Mouse (Mus musculus) midbrain, embryonic 16.5 days (tissue): ENCODE results near the gene Socs2. TPM values are rescaled to one million over a fixed set of nuclear protein-coding genes. Genes with fewer than 3 reads are reported as not detected.

Experiments
- ATAC-seq: fragments of 200-750 bp; cut with Nextera tagmentation; 2 replicates; pipeline ENCODE4 v1.8.0; 2017; ENCODE audit warnings: moderate TSS enrichment
- H3K27ac ChIP-seq: fragments of 300-500 bp; sonication (generic); 2 replicates; pipeline ENCODE4 v1.5.1; 2014; ENCODE audit warnings: mild to moderate bottlenecking, low read length, mixed read lengths
- H3K27me3 ChIP-seq: fragments of 300-500 bp; sonication (generic); 2 replicates; pipeline ENCODE4 v1.6.1; 2014; ENCODE audit warnings: low read depth, low read length, mixed read lengths; ENCODE audit not compliant: control insufficient read depth, insufficient read depth
- H3K36me3 ChIP-seq: fragments of 300-500 bp; sonication (generic); 2 replicates; pipeline ENCODE4 v1.6.1; 2014; ENCODE audit warnings: mild to moderate bottlenecking, low read length, moderate library complexity, mixed read lengths; ENCODE audit not compliant: control insufficient read depth, insufficient read depth
- H3K4me1 ChIP-seq: fragments of 300-500 bp; sonication (generic); 2 replicates; pipeline ENCODE4 v1.6.1; 2014; ENCODE audit warnings: mild to moderate bottlenecking, low read length, mixed read lengths; ENCODE audit not compliant: control insufficient read depth, insufficient read depth
- H3K4me2 ChIP-seq: fragments of 300-500 bp; sonication (generic); 2 replicates; pipeline ENCODE4 v1.6.1; 2014; ENCODE audit warnings: mild to moderate bottlenecking, low read length, mixed read lengths
- H3K4me3 ChIP-seq: fragments of 300-500 bp; sonication (generic); 2 replicates; pipeline ENCODE4 v1.5.1; 2014; ENCODE audit warnings: low read depth, mild to moderate bottlenecking, low read length, moderate library complexity, mixed read lengths
- H3K9ac ChIP-seq: fragments of 300-500 bp; sonication (generic); 2 replicates; pipeline ENCODE4 v1.6.1; 2014; ENCODE audit warnings: low read depth, low read length, mixed read lengths
- H3K9me3 ChIP-seq: fragments of 300-500 bp; sonication (generic); replicated peaks from 2 replicates; pipeline ENCODE4 v1.6.1; 2014; ENCODE audit warnings: mild to moderate bottlenecking, low read length, mixed read lengths; ENCODE audit not compliant: control insufficient read depth, poor library complexity, severe bottlenecking
- WGBS: fragments of 180-500 bp; shearing (Covaris S2); extraction: QIAGEN DNeasy Blood & Tissue Kit; methylation state at CpG from one replicate; pipeline ENCODE4 v1.1.7; 2014; 5-methylcytosine and 5-hydroxymethylcytosine counted together
- polyA plus RNA-seq: library from polyadenylated mRNA; unstranded; fragments of >200 nt; fragmentation: Nextera tagmentation; extraction: Ambion mirVana; gene quantifications from 2 replicates; pipeline ENCODE4 v1.2.1, GENCODE M21; 2015

Socs2 gene
- polyA plus RNA-seq, 1 experiment from 2014 or later, result 122 TPM

DNA sequence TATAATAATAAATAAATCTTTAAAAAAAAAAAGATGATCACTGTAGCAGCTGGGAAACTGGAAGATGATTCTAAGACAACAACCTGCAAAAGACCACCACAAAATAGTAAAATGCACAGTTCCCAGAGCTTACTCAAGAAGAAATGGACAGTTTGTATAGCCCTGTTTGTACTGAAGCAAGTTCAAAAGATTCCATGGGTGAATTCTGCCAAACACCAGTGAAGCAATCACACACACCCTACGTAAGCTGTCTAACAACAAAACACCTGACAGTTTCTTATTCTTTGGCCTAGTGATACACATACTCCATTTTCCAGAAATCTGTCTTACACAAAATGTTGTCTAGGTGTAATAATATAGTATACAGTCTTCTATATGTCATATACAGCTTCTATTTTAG, 12.1 kb upstream of the Socs2 start:
- H3K9me3 ChIP-seq, result no peaks in the 10 kb centered on the region
- no peak for ATAC-seq
- no peaks in the 10 kb centered on the region for H3K36me3 ChIP-seq
- H3K27ac ChIP-seq, result no peak overlapping the region
- no peak overlapping the region for H3K4me2 ChIP-seq
- no peak overlapping the region for H3K4me3 ChIP-seq
- no peaks in the 10 kb centered on the region for H3K4me1 ChIP-seq
- no peaks in the 10 kb centered on the region for H3K27me3 ChIP-seq
- H3K9ac ChIP-seq, result no peak overlapping the region
- 96% methylated on average over 1 of the region's 1 CpGs for WGBS

DNA sequence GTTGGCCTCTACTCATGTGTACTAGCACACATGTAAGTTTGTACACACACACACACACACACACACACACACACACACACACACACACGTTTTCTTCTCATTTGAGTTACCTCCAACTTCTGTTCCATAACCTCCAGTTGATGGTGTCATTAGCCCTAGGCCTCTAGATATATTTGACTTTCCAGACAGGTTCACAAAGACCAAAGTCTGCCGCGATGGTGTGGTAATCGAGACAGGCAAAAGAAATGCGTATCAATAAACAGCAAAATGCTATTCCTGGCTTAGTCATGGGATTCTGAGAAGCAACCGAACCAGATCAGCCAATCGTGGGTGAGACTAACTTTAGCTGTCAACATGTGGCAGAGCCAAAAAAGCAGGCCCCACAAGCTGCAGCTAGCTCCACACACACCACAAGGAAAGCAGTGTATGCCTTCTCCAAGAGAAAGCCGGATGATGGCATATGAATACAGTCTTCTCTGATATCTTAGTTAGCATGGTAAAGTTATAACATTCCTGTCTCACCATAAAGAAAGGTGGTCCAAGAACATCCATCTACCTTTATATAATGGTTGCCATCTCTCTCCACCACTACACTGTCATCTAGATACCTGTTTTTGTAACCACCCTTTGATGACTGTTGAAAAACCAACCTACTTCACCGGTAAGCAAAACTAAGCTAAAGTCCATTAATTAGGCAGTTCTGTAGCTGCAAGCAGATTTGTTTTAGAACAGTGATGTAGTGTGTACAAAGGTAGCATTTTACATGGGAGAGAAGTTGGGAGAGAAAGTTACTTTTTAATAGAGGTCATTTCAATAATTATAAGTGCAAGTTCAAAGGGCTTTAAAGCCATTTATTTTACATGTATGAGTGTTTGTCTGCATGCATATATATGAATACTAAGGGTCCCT, 9.5 kb upstream of the Socs2 start:
- Histone ChIP-seq H3K4me1 (no peaks in the 10 kb centered on the region), H3K27me3 (no peaks in the 10 kb centered on the region), H3K4me3 (no peak overlapping the region), H3K4me2 (no peak overlapping the region), H3K9me3 (no peaks in the 10 kb centered on the region), H3K9ac (no peak overlapping the region), H3K27ac (no peak overlapping the region), H3K36me3 (no peaks in the 10 kb centered on the region)
- 91% methylated on average over 9 of the region's 9 CpGs for WGBS
- ATAC-seq, result no peak

- WGBS, result 86% methylated on average over 5 of the region's 5 CpGs
- no peak overlapping the region for H3K27ac ChIP-seq
Observed at GRCm38 (mm10) chr10:95422681-95423080, 5.7 kb upstream of the Socs2 start.

GRCm38 (mm10) chr10:95420284-95420683, 3.3 kb upstream of the Socs2 start:
- Histone ChIP-seq H3K4me1 (peaks cover 5% of the 10 kb centered on the region), H3K9ac (no peak overlapping the region), H3K27ac (no peak overlapping the region), H3K4me3 (no peak overlapping the region), H3K36me3 (no peaks in the 10 kb centered on the region), H3K4me2 (no peak overlapping the region), H3K9me3 (no peaks in the 10 kb centered on the region), H3K27me3 (no peaks in the 10 kb centered on the region)
- WGBS, result 78% methylated on average over 10 of the region's 10 CpGs
- no peak for ATAC-seq

More at GRCm38 (mm10) chr10:95422681-95423080, 5.7 kb upstream of the Socs2 start:
- H3K4me2 ChIP-seq, result no peak overlapping the region
- peaks cover under 1% of the 10 kb centered on the region; the same call in 1 of the 2 replicates for H3K4me1 ChIP-seq
- H3K9ac ChIP-seq, result no peak overlapping the region
- no peak for ATAC-seq
- H3K4me3 ChIP-seq, result no peak overlapping the region
- no peaks in the 10 kb centered on the region for H3K27me3 ChIP-seq
- no peaks in the 10 kb centered on the region for H3K9me3 ChIP-seq
- H3K36me3 ChIP-seq, result no peaks in the 10 kb centered on the region

- ATAC-seq, result no peak
- WGBS, result 93% methylated on average over 3 of the region's 3 CpGs
- no peaks in the 10 kb centered on the region for H3K36me3 ChIP-seq
Observed at GRCm38 (mm10) chr10:95419726-95420125, 2.7 kb upstream of the Socs2 start.

GRCm38 (mm10) chr10:95418631-95419030, 1.7 kb upstream of the Socs2 start:
- Histone ChIP-seq H3K4me3 (no peak overlapping the region), H3K27me3 (no peaks in the 10 kb centered on the region), H3K4me1 (peaks cover 12% of the 10 kb centered on the region), H3K9me3 (no peaks in the 10 kb centered on the region), H3K36me3 (no peaks in the 10 kb centered on the region), H3K4me2 (no peak overlapping the region), H3K9ac (no peak overlapping the region), H3K27ac (no peak overlapping the region)
- ATAC-seq, result no peak
- 55% methylated on average over 6 of the region's 6 CpGs for WGBS

More at GRCm38 (mm10) chr10:95419726-95420125, 2.7 kb upstream of the Socs2 start:
- Histone ChIP-seq H3K4me1 (peaks cover 5% of the 10 kb centered on the region), H3K27me3 (no peaks in the 10 kb centered on the region), H3K27ac (no peak overlapping the region), H3K4me2 (no peak overlapping the region), H3K9me3 (no peaks in the 10 kb centered on the region), H3K9ac (no peak overlapping the region), H3K4me3 (no peak overlapping the region)

- Histone ChIP-seq H3K9me3 (no peaks in the 10 kb centered on the region), H3K36me3 (no peaks in the 10 kb centered on the region), H3K27ac (peak overlapping the region; percentile 85), H3K4me1 (peaks cover 12% of the 10 kb centered on the region), H3K27me3 (no peaks in the 10 kb centered on the region), H3K4me3 (peak overlapping the region; percentile 60), H3K9ac (peak overlapping the region; percentile 69), H3K4me2 (peak overlapping the region; percentile 82)
- ATAC-seq, result no peak
- under 1% methylated on average over 25 of the region's 25 CpGs for WGBS
Observed at GRCm38 (mm10) chr10:95417496-95418236, 686 bp upstream of the Socs2 start.

DNA sequence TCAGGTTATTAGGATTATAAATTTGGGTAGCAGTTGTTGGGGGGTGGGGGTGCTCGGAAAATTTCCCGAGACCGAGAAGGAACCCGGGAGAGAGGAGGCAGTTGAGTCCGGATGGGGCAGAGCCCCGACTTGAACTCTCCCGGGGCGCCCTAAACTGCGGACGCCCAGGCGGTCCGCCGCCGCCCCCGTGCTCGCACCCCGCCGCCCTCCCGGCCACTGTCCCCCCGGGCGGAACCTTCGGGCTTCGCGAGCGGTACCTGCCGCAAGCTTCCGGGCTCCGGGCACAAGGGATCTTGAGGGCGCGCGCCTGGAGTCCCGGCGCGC, 657 bp downstream of the Socs2 start:
- no peaks in the 10 kb centered on the region for H3K27me3 ChIP-seq
- peak overlapping the region; percentile 82 for H3K4me2 ChIP-seq
- no peaks in the 10 kb centered on the region for H3K9me3 ChIP-seq
- peak overlapping the region; percentile 83 for H3K9ac ChIP-seq
- ATAC-seq, result peak; percentile 26
- under 1% methylated on average over 33 of the region's 34 CpGs for WGBS
- H3K4me1 ChIP-seq, result peaks cover 12% of the 10 kb centered on the region
- H3K36me3 ChIP-seq, result no peaks in the 10 kb centered on the region
- peak overlapping the region; percentile 84 for H3K27ac ChIP-seq
- peak overlapping the region; percentile 60 for H3K4me3 ChIP-seq
